Mouse (Mus musculus) splenic B cell, adult 2 months (primary cell): Measurements from ENCODE around the gene Lin28a.

Experiments used
- DNase-seq: peaks from one replicate; pipeline ENCODE4 v3.0.0-alpha.2; 2011; ENCODE audit warnings: low read depth, low spot score
- H3K27me3 ChIP-seq: 2 replicates; pipeline ENCODE4 v1.6.1; 2012; ENCODE audit warnings: mild to moderate bottlenecking, low read length, moderate library complexity, mixed read lengths; ENCODE audit not compliant: control insufficient read depth, poor library complexity, insufficient read depth, severe bottlenecking
- H3K36me3 ChIP-seq: 2 replicates; pipeline ENCODE4 v1.6.1; 2012; ENCODE audit warnings: mild to moderate bottlenecking, low read length, moderate library complexity, mixed read lengths; ENCODE audit not compliant: control insufficient read depth, poor library complexity, insufficient read depth, severe bottlenecking

The Lin28a gene

DNA sequence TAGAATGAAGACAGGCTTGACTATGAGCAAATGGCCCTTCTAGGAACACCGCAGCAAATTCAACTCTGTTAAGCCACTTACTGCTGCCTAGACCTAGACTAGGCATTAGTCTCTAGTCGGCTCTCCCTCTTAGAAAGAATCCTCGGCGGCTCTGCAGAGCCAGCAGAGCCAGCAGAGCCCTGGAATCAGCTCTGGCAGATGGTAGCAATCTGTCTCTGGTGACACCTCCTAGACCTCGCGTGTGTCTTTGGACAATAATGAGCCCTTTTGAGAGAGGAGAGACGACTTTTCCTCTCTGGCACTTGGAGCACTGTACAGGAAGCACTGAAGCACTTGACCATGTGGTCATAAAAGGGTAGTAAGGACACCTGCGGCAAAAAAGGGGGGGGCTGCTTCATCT is 46.9 kb downstream of the Lin28a start:
- peaks cover 4% of the 10 kb centered on the region; the same call in 1 of the 2 replicates for H3K36me3 ChIP-seq
- no peaks in the 10 kb centered on the region for H3K27me3 ChIP-seq
- no peak for DNase-seq

DNA sequence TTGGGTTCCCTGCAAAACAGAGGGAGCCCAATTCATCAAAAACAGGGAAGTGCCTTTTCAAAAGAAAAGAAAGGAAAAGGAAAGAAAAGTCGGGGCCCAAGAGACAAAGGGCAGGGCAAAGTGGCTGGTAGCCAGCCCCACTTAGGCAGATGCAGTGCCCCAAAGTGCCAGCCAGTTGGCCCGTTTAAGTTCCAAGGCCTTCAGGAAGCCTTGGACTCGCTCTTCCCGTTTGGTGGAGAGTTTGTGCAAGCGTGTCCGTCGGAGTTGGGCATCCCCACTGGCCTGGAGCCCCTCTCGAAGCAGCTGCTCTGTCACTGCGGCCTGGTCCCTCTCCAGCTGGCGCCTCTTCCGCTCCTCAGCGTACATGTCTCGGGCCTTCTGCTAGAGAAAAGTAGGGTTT is 47.8 kb downstream of the Lin28a start:
- DNase-seq: no peak
- H3K36me3 ChIP-seq: peaks cover 6% of the 10 kb centered on the region; the same call in 1 of the 2 replicates
- H3K27me3 ChIP-seq: no peaks in the 10 kb centered on the region

DNA sequence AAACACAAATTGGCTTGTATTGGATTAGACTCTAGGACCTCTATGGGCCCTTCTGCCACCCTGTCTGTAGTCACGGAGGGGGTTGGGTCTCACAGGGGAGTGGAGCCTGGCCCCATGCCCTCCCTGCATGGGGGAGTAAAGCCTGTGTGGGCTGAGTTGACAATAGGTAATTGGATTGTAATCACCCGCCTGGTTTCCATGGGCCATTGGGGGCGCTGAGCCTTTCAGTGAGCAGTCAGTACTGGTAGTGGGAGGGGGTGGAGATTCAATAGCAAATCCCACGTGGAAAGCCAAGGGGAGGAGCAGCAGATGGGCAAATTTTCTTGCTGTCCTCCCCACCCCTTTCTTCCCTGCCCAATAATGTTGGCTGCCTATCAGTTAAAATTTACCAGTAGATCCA is 48.4 kb downstream of the Lin28a start:
- no peak for DNase-seq
- H3K27me3 ChIP-seq: no peaks in the 10 kb centered on the region
- peaks cover 6% of the 10 kb centered on the region; the same call in 1 of the 2 replicates for H3K36me3 ChIP-seq

DNA sequence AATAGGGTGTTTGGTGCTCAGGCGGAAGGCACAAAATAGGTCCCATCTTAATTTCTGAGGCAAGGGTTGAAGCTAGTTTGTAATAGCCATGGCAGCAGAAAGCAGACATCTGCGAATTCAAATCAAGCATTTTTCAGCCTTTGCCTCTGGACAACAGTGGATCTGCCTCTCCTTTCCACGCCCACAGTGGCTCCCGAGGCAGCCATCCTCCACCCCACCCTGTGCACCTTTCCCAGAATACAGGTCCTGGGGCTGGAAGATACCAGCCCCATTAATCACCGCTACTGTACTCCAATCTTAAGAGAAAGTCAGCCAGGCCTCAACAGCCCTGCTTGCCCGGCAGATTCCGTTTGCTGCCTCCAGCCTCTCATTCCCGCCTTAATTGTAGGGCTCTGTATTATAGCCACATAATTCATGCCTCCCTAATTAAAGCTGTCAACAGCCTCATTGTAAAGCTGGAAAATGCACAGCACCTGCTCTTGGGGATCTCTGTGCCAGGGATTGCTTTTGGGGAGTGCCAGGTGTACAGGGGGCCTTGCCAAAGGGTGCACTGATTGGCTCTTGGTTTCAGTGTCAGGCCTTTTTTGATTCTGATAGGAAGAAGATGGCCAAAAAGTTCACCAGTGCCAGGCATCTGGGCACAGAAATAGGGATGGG is 49.4 kb downstream of the Lin28a start:
- DNase-seq: no peak
- H3K36me3 ChIP-seq: peaks cover 6% of the 10 kb centered on the region; the same call in 1 of the 2 replicates
- H3K27me3 ChIP-seq: no peaks in the 10 kb centered on the region

DNA sequence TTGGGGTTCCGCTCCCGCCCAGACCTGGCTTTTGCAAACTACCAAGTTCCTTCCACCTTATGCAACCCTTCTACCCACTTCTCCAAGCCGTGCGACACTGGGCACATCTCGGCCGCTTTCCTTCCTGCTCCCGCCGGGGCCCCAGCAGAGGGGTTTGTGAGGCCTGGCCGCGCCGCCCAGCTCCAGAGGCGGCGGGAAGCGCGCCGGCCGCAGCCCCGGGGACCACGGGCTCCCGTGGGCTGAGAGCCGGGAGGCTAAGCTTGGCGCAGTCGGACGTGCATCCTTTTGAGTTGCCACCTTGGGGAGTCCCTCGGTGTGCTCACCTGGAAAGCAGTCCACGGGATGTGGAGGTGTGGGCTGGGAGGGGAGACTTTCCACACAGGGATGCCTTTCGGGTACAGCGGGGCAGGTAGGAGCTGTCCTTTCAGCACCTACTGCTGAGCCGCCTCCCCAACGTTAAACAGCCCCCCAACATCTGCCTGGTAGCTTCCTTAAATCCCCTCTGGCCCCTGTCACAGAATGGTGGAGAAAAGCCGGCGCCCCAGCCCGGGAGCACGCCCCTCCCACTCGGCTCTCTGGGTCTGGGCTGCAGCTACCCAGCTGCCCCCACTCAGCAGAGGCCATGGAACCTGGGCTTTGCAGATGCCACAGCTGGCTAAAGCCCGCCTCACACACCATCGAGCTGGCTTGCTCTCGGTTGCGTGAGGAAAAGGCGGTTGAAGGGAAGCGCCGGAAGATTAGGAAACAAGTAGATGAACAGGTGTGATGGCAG is 50.3 kb downstream of the Lin28a start, which contains the start of gene Hmgn2:
Hmgn2 (minus strand) TSS at position 501 of the 772 bp plus-strand sequence.
- H3K27me3 ChIP-seq: no peaks in the 10 kb centered on the region
- DNase-seq: peak; percentile 65
- peaks cover 6% of the 10 kb centered on the region; the same call in 1 of the 2 replicates for H3K36me3 ChIP-seq

DNA sequence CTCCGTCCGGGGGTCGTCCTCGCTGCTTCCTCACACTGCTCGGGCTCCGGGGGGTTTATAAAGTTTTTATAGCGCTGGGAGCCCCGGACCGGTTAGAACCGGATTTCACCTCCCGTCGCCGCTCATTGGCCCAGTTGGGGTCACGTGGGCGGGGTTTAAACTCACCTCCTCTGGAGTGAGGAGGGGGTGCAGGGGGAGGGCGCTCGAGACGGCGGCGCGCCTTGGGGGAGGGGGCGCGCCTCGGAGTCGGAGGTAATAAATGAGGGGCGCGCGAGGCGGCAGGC is 50.8 kb downstream of the Lin28a start:
- no peaks in the 10 kb centered on the region for H3K27me3 ChIP-seq
- DNase-seq: peak; percentile 89

DNA sequence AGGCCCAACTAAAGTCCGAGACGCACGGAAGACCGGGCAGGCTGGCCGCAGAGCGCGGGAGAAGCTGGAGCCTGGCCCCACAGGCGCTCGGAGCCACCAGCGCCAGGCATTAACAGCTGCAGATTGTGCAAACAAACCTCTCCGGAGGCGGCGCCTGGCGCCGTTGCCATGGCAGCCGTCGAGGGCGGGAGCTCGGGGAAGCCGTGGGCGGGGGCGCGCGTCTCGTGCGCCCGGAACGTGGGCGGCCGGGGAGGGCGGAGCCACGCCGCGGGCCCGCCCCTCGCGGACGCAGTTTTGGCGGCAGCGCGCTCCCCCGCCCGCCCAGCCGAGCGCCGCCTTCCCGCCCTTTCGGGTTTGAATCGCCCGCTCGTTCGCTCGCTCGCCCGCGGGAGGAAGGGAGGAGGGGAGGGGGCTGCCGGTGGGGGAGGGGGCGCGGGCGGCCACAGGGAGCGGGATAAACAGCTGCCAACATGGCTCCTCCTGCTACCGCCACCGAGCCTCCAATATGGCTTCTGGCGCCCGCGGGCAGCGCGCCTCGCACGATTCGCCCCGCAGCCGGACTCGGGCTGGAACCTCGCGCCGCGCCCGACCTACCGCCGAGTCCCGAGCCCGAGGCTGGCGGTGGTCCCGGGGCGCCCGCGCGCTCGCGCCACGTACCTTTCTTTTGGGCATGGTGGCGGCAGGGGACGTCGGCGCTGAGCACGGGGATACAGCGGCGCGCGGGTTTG is 51.3 kb downstream of the Lin28a start:
- Histone ChIP-seq H3K27me3 (no peaks in the 10 kb centered on the region), H3K36me3 (peaks cover 6% of the 10 kb centered on the region; the same call in 1 of the 2 replicates)
- peak; percentile 97 for DNase-seq

More for the DNA sequence above, 50.8 kb downstream of the Lin28a start:
- H3K36me3 ChIP-seq: peaks cover 6% of the 10 kb centered on the region; the same call in 1 of the 2 replicates

DNA sequence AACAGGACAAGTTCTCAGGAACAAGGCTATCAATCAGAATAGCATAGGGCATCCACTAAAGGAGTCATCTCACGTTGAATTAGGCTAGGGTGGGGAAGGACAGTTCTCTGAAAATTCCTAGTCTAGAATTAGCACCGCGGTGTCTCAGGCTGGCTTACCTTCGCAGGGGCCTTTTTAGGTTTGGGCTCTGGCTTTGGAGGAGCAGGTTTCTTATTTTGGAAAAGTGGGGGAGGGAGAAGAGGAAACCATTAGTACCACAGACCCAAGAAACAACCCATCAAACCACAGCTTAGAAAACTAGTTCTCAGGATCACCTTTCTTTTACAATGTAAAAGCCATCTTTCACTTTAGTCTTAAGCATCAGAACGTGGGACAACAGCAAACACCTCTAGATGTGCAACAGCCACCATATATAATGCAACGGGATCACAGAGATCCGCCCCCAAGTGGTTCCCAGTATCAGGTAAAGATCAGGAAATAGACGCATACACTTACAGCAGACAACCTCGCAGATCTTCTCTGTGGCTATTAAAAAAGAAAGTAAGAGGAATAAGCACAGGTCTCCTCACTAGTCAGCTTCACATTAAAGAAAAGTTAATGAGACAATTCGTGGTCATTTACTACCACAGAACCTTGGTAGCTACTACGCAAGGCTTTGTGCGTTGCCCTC is 52.2 kb downstream of the Lin28a start:
- DNase-seq: no peak

DNA sequence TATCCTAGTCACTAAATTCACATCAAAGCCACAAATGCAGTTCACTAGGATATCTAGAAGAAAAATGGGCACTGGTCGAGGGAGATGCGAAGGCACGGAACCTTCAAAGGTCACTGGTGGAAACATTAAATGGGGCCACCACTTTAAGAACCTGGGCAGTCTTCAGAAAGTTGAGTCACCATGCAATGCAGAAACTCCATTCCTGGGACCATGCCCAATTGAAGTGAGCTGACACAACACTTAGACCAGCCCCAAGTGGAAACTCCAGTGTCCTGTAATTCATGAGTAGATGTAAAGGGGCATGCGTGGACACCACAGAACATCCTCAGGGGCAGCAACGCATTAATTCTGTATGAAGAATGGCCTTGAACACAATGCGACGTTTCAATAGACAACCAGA is 56.1 kb downstream of the Lin28a start:
- no peak for DNase-seq
- Histone ChIP-seq H3K27me3 (no peaks in the 10 kb centered on the region), H3K36me3 (0 out of 2 replicates have a peak, but pooled peaks cover 4% of the 10 kb centered on the region)

More for the DNA sequence above, 52.2 kb downstream of the Lin28a start:
- Histone ChIP-seq H3K27me3 (no peaks in the 10 kb centered on the region), H3K36me3 (0 out of 2 replicates have a peak, but pooled peaks cover 6% of the 10 kb centered on the region)

DNA sequence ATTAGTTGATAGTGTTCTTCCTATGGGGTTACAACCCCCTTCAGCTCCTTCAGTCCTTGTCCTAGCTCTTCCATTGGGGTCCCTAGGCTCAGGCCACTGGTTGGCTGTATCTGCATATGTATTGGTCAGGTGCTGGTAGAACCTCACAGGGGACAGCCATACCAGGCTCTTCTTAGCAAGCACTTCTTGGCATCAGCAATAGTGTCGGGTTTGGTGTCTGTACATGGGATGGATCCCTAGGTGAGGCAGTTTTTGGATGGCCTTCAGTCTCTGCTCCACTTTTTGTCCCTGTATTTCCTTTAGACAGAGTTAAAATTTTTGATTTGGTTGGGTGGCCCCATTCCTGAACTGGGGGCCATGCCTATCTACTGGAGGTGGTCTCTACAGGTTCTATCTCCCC is 59.8 kb downstream of the Lin28a start:
- Histone ChIP-seq H3K36me3 (no peaks in the 10 kb centered on the region), H3K27me3 (no peaks in the 10 kb centered on the region)
- DNase-seq: no peak

DNA sequence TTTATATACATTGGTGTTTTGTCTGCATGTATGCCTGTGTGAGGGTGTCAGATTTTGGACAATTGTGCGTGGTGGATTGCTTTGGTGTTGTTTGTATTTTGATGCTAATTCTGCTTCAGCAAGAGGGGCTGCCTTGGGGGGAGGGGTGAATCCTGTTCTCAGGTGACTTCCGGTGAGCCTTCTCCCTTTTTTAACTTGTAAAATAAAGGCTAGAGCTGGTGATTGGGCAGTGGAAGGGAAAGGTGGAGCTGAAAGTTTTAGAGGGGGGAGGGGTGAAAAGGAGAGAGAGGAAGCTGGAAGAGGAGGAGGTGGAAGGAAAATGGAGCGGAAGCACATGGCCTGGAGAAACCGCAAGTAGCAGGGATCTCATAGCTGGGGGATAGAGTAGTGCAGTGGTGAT is 62.3 kb downstream of the Lin28a start:
- DNase-seq: no peak
- no peaks in the 10 kb centered on the region for H3K36me3 ChIP-seq
- H3K27me3 ChIP-seq: no peaks in the 10 kb centered on the region
